Mouse (Mus musculus): Measurements from ENCODE around the gene Gm595.

Gene Gm595

GRCm38 (mm10) chrX:48877613-48878012, at the start of gene Gm595:
Gene Gm595, minus strand, starts transcription at chrX:48877713.
- DNase-seq (ENCODE audit: low read depth): no peak

- DNase-seq (ENCODE audit: low read depth): no peak
Measured at GRCm38 (mm10) chrX:48908421-48908820, 30.9 kb upstream of the Gm595 start.

GRCm38 (mm10) chrX:48903744-48904143, 26.2 kb upstream of the Gm595 start:
- no peak for DNase-seq (ENCODE audit: low read depth)

- DNase-seq (ENCODE audit: low read depth): no peak
Measured at GRCm38 (mm10) chrX:48899555-48899954, 22.0 kb upstream of the Gm595 start.

GRCm38 (mm10) chrX:48896803-48897202, 19.3 kb upstream of the Gm595 start:
- DNase-seq (ENCODE audit: low read depth): no peak

GRCm38 (mm10) chrX:48893946-48894345, 16.4 kb upstream of the Gm595 start:
- DNase-seq (ENCODE audit: low read depth): no peak

GRCm38 (mm10) chrX:48890259-48890658, 12.7 kb upstream of the Gm595 start:
- DNase-seq (ENCODE audit: low read depth): no peak

GRCm38 (mm10) chrX:48884615-48885014, 7.1 kb upstream of the Gm595 start:
- no peak for DNase-seq (ENCODE audit: low read depth)

All from fibroblast of lung, adult 2 months (primary cell).